Mouse (Mus musculus): Measurements from ENCODE around the gene Ugcg. TPM values are rescaled to one million over a fixed set of nuclear protein-coding genes. Genes with fewer than 3 reads are reported as not detected.

Ugcg gene
- polyA plus RNA-seq, 1 experiment from 2014 or later = 13.3 TPM

DNA sequence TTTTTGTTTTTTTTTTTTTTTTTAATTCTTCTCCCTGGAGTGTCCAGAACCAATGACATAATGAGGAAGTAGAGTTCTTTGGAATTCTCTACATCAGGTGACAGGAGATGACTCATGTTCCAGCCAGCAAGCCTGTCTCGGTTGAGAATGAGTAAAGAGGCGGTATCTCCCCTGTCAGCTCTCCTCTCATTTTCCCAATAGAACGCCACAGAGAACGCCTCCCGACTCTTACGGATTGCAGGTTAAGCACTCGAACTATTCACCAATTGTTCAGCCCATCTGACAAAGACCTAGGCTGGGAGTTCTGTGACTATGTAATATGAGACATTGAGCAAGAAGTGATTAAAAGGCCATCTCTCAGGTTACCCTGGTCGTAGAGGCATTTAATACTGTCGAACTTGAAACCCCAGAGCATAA, 50.3 kb downstream of the Ugcg start:
- no peak overlapping the region for H3K9ac ChIP-seq (ENCODE audit: low read depth, low read length)
- no peak overlapping the region for H3K27ac ChIP-seq (replicated peaks; ENCODE audit: low read depth, low read length)
- peak; percentile 80 for ATAC-seq (ENCODE audit: low read depth)

DNA sequence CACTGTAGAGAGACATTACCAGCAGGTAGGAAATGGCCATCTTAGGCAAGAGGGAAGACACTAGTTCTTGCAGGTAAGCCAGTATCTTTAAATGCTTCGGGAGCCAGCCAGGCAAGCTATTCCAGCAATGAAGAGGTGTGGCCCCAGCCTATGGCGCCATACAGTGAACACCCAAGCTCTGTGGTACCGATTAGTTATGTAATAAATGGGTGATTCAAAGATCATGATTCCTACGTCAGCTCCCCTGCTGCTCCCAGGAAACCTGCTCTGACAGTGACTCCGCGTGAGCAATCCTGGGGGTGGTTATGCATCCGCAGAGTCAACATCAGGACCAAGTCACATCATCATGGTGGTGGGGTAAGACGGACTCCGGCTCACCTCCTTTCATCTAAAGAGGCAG, 51.1 kb downstream of the Ugcg start:
- H3K27me3 ChIP-seq (replicated peaks; ENCODE audit: control insufficient read depth, insufficient read depth, low read length) = no peaks in the 10 kb centered on the region
- H3K4me3 ChIP-seq (ENCODE audit: low read depth, low read length) = no peak overlapping the region
- no peaks in the 10 kb centered on the region for H3K9me3 ChIP-seq (ENCODE audit: control insufficient read depth, low read length)
- DNase-seq (ENCODE audit: low spot score) (no peak), ATAC-seq (ENCODE audit: low read depth) (no peak)
- H3K27ac ChIP-seq (replicated peaks; ENCODE audit: low read depth, low read length) = no peak overlapping the region
- H3K36me3 ChIP-seq (ENCODE audit: control insufficient read depth, insufficient read depth, low read length) = no peaks in the 10 kb centered on the region
- H3K4me2 ChIP-seq (ENCODE audit: low read depth, low read length) = no peak overlapping the region
- H3K4me1 ChIP-seq (ENCODE audit: control insufficient read depth, insufficient read depth, low read length) = no peaks in the 10 kb centered on the region
- no peak overlapping the region for H3K9ac ChIP-seq (ENCODE audit: low read depth, low read length)
- WGBS = 92% methylated on average over 9 of the region's 9 CpGs

More for the DNA sequence above, 50.3 kb downstream of the Ugcg start:
- no peaks in the 10 kb centered on the region for H3K36me3 ChIP-seq (ENCODE audit: control insufficient read depth, insufficient read depth, low read length)
- DNase-seq (ENCODE audit: low spot score) = peak; percentile 69
- H3K9me3 ChIP-seq (ENCODE audit: control insufficient read depth, low read length) = no peaks in the 10 kb centered on the region
- no peaks in the 10 kb centered on the region for H3K4me1 ChIP-seq (ENCODE audit: control insufficient read depth, insufficient read depth, low read length)
- H3K27me3 ChIP-seq (replicated peaks; ENCODE audit: control insufficient read depth, insufficient read depth, low read length) = no peaks in the 10 kb centered on the region
- no peak overlapping the region for H3K4me3 ChIP-seq (ENCODE audit: low read depth, low read length)
- WGBS = 21% methylated on average over 9 of the region's 9 CpGs
- H3K4me2 ChIP-seq (ENCODE audit: low read depth, low read length) = no peak overlapping the region

DNA sequence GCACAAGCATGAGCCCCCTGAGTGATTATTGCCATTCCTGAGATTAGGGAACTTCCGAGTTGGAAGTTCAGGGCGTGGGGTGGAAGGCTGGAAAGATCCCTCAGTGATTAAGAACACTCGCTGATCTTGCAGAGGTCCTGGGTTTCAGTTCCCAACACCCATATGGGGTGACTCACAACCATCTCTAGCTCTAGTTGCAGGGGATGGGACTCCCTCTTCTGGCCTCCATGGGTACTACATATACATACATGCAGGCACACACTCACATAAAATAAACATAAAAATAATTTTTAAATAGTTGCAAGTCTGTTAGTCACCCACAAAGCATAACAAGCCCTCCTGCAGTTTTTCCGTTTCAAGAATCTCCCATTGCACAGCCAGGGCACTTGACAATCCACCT, 52.0 kb downstream of the Ugcg start:
- 94% methylated on average over 4 of the region's 4 CpGs for WGBS
- H3K9me3 ChIP-seq (ENCODE audit: control insufficient read depth, low read length) = no peaks in the 10 kb centered on the region

DNA sequence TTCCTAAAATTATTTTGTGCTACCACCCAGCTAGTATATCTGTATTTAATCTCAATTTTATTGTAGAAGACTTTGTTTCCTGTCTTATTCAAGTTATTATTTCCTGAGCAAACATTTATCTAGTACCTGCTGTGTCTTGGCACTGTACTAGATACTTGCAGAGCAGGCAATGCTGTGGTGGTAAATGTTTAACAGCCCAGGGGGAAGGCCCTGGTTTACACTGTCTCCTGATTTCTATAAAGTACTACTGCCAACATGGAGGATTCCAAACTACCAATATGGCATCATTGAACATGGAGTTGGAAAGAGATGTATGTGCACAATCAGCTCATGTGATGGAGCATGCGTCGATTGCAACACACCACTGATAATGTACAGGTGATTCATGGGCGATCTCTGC, 53.2 kb downstream of the Ugcg start:
- Histone ChIP-seq H3K36me3 (ENCODE audit: control insufficient read depth, insufficient read depth, low read length) (no peaks in the 10 kb centered on the region), H3K4me2 (ENCODE audit: low read depth, low read length) (no peak overlapping the region), H3K4me3 (ENCODE audit: low read depth, low read length) (no peak overlapping the region), H3K4me1 (ENCODE audit: control insufficient read depth, insufficient read depth, low read length) (no peaks in the 10 kb centered on the region), H3K27ac (replicated peaks; ENCODE audit: low read depth, low read length) (no peak overlapping the region), H3K27me3 (replicated peaks; ENCODE audit: control insufficient read depth, insufficient read depth, low read length) (no peaks in the 10 kb centered on the region), H3K9ac (ENCODE audit: low read depth, low read length) (no peak overlapping the region), H3K9me3 (ENCODE audit: control insufficient read depth, low read length) (no peaks in the 10 kb centered on the region)
- WGBS = 93% methylated on average over 3 of the region's 3 CpGs
- ATAC-seq (ENCODE audit: low read depth) = no peak
- DNase-seq (ENCODE audit: low spot score) = no peak

More for the DNA sequence above, 52.0 kb downstream of the Ugcg start:
- no peaks in the 10 kb centered on the region for H3K36me3 ChIP-seq (ENCODE audit: control insufficient read depth, insufficient read depth, low read length)
- no peaks in the 10 kb centered on the region for H3K4me1 ChIP-seq (ENCODE audit: control insufficient read depth, insufficient read depth, low read length)
- no peak overlapping the region for H3K4me3 ChIP-seq (ENCODE audit: low read depth, low read length)
- H3K4me2 ChIP-seq (ENCODE audit: low read depth, low read length) = no peak overlapping the region
- no peak overlapping the region for H3K9ac ChIP-seq (ENCODE audit: low read depth, low read length)
- ATAC-seq (ENCODE audit: low read depth) (no peak), DNase-seq (ENCODE audit: low spot score) (no peak)
- H3K27me3 ChIP-seq (replicated peaks; ENCODE audit: control insufficient read depth, insufficient read depth, low read length) = no peaks in the 10 kb centered on the region
- no peak overlapping the region for H3K27ac ChIP-seq (replicated peaks; ENCODE audit: low read depth, low read length)

DNA sequence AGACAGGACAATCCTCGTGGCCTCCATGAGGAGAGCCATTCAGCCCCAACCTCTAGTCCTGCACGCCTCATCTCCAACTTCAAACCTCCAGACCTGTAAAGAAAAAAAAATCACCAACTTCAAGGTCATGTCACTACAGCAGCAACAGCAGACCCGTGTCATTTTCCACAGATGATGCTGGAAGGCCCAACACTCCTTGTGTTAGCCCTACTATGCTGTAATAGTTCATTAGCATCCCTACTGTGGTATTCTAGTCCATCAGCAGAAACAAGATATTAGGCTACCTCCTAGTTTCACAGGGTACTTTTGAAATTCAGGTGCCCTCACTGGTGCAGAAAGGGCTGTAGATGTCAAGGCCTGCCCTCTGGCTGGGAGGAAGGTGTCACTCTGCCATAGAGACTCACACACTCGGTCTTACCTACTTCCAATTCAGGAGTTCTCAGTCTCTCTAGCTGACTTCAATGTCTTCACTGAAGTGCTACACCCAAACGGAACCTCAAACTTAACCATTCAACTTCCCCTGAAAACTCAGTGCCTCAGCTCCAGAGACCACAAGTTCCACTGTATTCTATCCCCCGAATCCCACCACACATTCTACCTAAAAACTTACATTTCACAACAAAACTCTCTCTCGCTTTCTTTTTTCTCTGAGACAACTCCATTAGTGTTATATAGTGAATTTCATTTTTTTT, 54.9 kb downstream of the Ugcg start:
- DNase-seq (ENCODE audit: low spot score) (no peak), ATAC-seq (ENCODE audit: low read depth) (no peak)
- no peaks in the 10 kb centered on the region for H3K27me3 ChIP-seq (replicated peaks; ENCODE audit: control insufficient read depth, insufficient read depth, low read length)
- no peaks in the 10 kb centered on the region for H3K9me3 ChIP-seq (ENCODE audit: control insufficient read depth, low read length)
- H3K4me3 ChIP-seq (ENCODE audit: low read depth, low read length) = no peak overlapping the region
- 82% methylated on average over 7 of the region's 7 CpGs for WGBS
- H3K36me3 ChIP-seq (ENCODE audit: control insufficient read depth, insufficient read depth, low read length) = no peaks in the 10 kb centered on the region
- H3K9ac ChIP-seq (ENCODE audit: low read depth, low read length) = no peak overlapping the region
- H3K4me1 ChIP-seq (ENCODE audit: control insufficient read depth, insufficient read depth, low read length) = no peaks in the 10 kb centered on the region
- no peak overlapping the region for H3K27ac ChIP-seq (replicated peaks; ENCODE audit: low read depth, low read length)
- no peak overlapping the region for H3K4me2 ChIP-seq (ENCODE audit: low read depth, low read length)

DNA sequence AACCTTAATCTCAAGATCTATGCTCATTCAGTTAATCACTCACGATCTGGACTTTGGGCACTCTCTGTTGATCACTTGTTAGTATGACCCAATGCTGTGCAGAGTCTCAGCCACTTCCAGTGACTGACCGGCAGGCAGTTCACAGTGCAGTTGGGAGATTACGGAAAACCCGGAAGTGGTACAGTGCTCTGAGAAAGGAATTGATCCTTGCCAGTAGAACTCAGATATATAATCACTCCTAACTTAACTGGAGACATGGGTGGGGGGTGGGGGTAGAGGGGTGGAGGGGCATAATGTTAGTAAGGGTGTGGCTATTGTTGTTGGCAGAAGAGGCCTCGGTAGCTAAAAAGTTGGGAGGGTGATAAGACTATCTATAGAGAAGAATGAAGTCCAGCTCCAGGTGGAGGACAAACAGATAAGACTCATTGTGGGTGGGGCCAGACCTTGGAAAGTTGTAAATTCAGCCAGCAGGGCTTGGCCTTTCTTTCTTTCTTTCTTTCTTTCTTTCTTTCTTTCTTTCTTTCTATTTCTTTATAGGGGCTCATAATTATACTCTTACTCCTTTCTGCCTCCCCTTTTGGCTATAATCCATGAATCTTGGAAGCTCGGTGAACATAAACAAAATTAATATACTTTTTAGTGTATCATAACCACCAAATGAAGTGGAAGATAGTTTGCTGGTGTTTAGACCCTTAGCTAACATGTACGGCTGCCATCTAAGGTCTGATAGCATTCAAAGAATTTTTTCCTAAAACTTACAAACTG, 55.9 kb downstream of the Ugcg start:
- Histone ChIP-seq H3K4me1 (ENCODE audit: control insufficient read depth, insufficient read depth, low read length) (no peaks in the 10 kb centered on the region), H3K9ac (ENCODE audit: low read depth, low read length) (no peak overlapping the region), H3K4me2 (ENCODE audit: low read depth, low read length) (no peak overlapping the region), H3K36me3 (ENCODE audit: control insufficient read depth, insufficient read depth, low read length) (no peaks in the 10 kb centered on the region), H3K4me3 (ENCODE audit: low read depth, low read length) (no peak overlapping the region), H3K9me3 (ENCODE audit: control insufficient read depth, low read length) (no peaks in the 10 kb centered on the region), H3K27ac (replicated peaks; ENCODE audit: low read depth, low read length) (no peak overlapping the region), H3K27me3 (replicated peaks; ENCODE audit: control insufficient read depth, insufficient read depth, low read length) (no peaks in the 10 kb centered on the region)
- DNase-seq (ENCODE audit: low spot score) = no peak
- no peak for ATAC-seq (ENCODE audit: low read depth)
- 81% methylated on average over 7 of the region's 7 CpGs for WGBS

DNA sequence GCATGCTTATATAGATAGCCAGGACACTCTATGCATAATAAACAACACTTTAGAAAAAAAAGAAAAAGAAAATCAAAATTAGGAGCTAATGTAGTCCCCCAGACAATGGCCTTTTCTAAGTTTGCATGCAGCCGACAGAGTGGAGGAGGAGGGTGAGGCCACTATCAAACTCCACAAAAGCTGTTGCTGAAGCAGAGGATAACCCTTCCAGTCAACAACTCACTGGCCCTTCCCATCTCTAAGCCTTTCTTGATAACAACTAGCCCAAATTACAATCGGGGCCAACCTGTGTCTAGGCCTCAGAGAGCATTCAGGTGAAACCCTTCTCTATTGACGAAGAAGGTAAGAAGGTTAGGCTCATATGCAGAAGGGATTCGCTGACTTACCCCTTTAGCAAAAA, 56.7 kb downstream of the Ugcg start:
- ATAC-seq (ENCODE audit: low read depth) (no peak), DNase-seq (ENCODE audit: low spot score) (no peak)
- H3K36me3 ChIP-seq (ENCODE audit: control insufficient read depth, insufficient read depth, low read length) = no peaks in the 10 kb centered on the region
- no peak overlapping the region for H3K9ac ChIP-seq (ENCODE audit: low read depth, low read length)
- no peaks in the 10 kb centered on the region for H3K9me3 ChIP-seq (ENCODE audit: control insufficient read depth, low read length)
- no peak overlapping the region for H3K4me2 ChIP-seq (ENCODE audit: low read depth, low read length)
- no peak overlapping the region for H3K4me3 ChIP-seq (ENCODE audit: low read depth, low read length)
- 98% methylated on average over 4 of the region's 4 CpGs for WGBS
- no peak overlapping the region for H3K27ac ChIP-seq (replicated peaks; ENCODE audit: low read depth, low read length)
- H3K4me1 ChIP-seq (ENCODE audit: control insufficient read depth, insufficient read depth, low read length) = no peaks in the 10 kb centered on the region
- no peaks in the 10 kb centered on the region for H3K27me3 ChIP-seq (replicated peaks; ENCODE audit: control insufficient read depth, insufficient read depth, low read length)

DNA sequence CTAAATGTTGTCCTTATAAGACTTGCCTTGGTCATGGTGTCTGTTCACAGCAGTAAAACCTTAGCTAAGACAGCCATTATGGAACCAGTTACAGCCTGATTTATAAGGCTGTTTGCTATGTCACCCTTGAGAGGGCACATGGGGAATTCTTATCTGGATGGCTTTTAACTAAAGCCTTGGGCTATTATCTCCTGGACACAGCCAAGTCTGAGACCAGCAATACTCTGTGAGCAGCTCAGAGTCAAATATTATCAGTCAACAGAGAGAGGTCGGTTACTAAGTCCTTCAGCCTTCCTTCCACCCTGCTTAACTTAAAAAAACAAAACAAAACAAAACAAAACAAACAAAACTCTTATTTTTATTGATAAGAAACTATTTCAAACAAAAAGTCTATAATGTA, 58.5 kb downstream of the Ugcg start:
- no peak overlapping the region for H3K4me2 ChIP-seq (ENCODE audit: low read depth, low read length)
- H3K9me3 ChIP-seq (ENCODE audit: control insufficient read depth, low read length) = no peaks in the 10 kb centered on the region
- 62% methylated on average over 1 of the region's 1 CpGs for WGBS
- no peak for DNase-seq (ENCODE audit: low spot score)
- no peak overlapping the region for H3K9ac ChIP-seq (ENCODE audit: low read depth, low read length)
- no peak for ATAC-seq (ENCODE audit: low read depth)
- H3K27me3 ChIP-seq (replicated peaks; ENCODE audit: control insufficient read depth, insufficient read depth, low read length) = no peaks in the 10 kb centered on the region
- H3K27ac ChIP-seq (replicated peaks; ENCODE audit: low read depth, low read length) = no peak overlapping the region
- no peaks in the 10 kb centered on the region for H3K4me1 ChIP-seq (ENCODE audit: control insufficient read depth, insufficient read depth, low read length)
- H3K36me3 ChIP-seq (ENCODE audit: control insufficient read depth, insufficient read depth, low read length) = no peaks in the 10 kb centered on the region
- no peak overlapping the region for H3K4me3 ChIP-seq (ENCODE audit: low read depth, low read length)

DNA sequence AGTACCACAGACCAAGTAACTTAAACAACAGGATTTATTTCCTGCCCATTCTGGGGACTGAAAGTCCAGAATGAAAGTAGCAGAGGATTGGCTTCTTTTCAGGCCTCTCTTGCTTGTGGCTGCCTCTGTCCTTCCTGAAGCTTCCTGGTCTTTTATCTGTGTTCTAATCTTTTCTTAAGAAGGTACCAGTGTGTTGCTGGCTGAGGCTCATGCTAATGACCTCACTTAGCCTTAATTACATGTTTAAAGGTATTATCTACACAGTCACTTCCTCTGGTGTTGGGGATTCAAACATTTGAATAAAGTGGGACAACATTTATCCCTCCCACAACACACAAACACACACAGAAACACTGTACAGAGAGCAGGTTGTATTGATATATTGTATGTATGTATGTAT, 59.0 kb downstream of the Ugcg start:
- Histone ChIP-seq H3K27me3 (replicated peaks; ENCODE audit: control insufficient read depth, insufficient read depth, low read length) (no peaks in the 10 kb centered on the region), H3K4me2 (ENCODE audit: low read depth, low read length) (no peak overlapping the region), H3K4me3 (ENCODE audit: low read depth, low read length) (no peak overlapping the region), H3K9ac (ENCODE audit: low read depth, low read length) (no peak overlapping the region), H3K4me1 (ENCODE audit: control insufficient read depth, insufficient read depth, low read length) (no peaks in the 10 kb centered on the region), H3K27ac (replicated peaks; ENCODE audit: low read depth, low read length) (no peak overlapping the region), H3K9me3 (ENCODE audit: control insufficient read depth, low read length) (no peaks in the 10 kb centered on the region), H3K36me3 (ENCODE audit: control insufficient read depth, insufficient read depth, low read length) (no peaks in the 10 kb centered on the region)
- ATAC-seq (ENCODE audit: low read depth) (no peak), DNase-seq (ENCODE audit: low spot score) (no peak)

Measured in embryonic facial prominence, embryonic 14.5 days (tissue).